Mouse (Mus musculus) gastrocnemius, postnatal 14 days (tissue): ENCODE results near the gene Rgl2. TPM values are rescaled to one million over a fixed set of nuclear protein-coding genes. Genes with fewer than 3 reads are reported as not detected.
"Not testable (repeated sequence)": the region's sequence is repeated elsewhere in the genome, so short reads cannot be mapped to it uniquely, and the experiment has no call there.

Experiments used
- DNase-seq: peaks from one replicate; pipeline ENCODE4 v3.0.0; 2021; ENCODE audit warnings: mixed read lengths
- intact Hi-C: fragments of 180-260 bp; cut with DNase I; formaldehyde crosslinking; loops from one replicate; pipeline ENCODE4 v1.15.1; 2025; ENCODE audit warnings: low total_unique reads
- total RNA-seq, 2 experiments: library from RNA; stranded (reverse); gene quantifications; 2 replicates each; pipeline ENCODE4 v1.2.3; 2021

Gene Rgl2
- total RNA-seq, 2 experiments from 2014 or later, result 24.4 to 24.7 TPM

- no peak for DNase-seq
- intact Hi-C loops, result no loop called here
Measured at GRCm38 (mm10) chr17:33938783-33939182, 9.4 kb downstream of the Rgl2 start.

- DNase-seq, result peak; percentile 85
- intact Hi-C loops, result no loop called here
Measured at GRCm38 (mm10) chr17:33940206-33940805, 11.0 kb downstream of the Rgl2 start, which contains the start of the genes Pfdn6 and Wdr46. Pfdn6 (minus strand) TSS chr17:33940343. Wdr46 (plus strand) TSS chr17:33940660.

GRCm38 (mm10) chr17:33940981-33941380, 11.6 kb downstream of the Rgl2 start:
- intact Hi-C loops, result no loop called here
- no peak for DNase-seq

DNA sequence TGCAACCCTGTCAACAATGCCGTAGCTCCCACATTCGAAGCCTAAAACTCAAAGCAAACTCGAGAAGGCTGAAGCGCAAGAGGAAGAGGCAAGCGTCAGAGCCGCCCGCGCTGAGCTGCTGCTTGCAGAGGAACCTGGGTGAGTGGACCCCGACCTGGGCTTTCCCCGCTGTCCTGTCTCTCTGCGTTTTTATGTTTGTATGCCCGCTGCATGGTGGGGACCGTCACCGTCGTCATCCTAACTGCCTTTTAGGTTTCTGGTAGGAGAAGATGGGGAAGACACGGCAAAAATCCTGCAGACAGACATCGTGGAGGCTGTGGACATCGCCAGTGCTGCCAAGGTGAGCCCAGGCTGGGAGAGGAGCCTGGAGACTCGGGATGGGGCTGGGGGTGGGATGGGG, 12.0 kb downstream of the Rgl2 start:
- intact Hi-C loops, result no loop called here
- no peak for DNase-seq

DNA sequence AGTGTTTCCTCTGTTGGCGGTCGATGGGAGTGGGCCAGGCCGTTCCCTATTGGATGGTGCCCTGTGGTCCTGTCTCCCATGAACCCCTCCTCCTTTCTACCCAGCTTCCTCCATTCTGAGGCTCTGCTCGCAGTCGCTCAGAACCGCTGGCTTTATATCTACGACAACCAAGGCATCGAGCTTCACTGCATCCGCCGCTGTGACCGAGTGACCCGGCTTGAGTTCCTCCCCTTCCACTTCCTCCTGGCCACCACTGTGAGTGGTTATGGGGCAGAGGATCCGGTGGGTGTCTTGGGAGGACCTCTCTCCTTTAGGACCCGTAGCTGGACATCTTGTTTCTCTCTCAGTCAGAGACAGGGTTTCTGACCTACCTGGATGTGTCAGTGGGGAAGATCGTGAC, 14.1 kb downstream of the Rgl2 start:
- intact Hi-C loops, result no loop called here
- no peak for DNase-seq

GRCm38 (mm10) chr17:33947430-33948089, 18.2 kb downstream of the Rgl2 start:
- intact Hi-C loops, result no loop called here
- no peak for DNase-seq

- DNase-seq, result no peak
- intact Hi-C loops, result no loop called here
Measured at GRCm38 (mm10) chr17:33948090-33948904, 19.0 kb downstream of the Rgl2 start.

- no peak for DNase-seq
- intact Hi-C loops, result no loop called here
Measured at GRCm38 (mm10) chr17:33948905-33949537, 19.7 kb downstream of the Rgl2 start.

DNA sequence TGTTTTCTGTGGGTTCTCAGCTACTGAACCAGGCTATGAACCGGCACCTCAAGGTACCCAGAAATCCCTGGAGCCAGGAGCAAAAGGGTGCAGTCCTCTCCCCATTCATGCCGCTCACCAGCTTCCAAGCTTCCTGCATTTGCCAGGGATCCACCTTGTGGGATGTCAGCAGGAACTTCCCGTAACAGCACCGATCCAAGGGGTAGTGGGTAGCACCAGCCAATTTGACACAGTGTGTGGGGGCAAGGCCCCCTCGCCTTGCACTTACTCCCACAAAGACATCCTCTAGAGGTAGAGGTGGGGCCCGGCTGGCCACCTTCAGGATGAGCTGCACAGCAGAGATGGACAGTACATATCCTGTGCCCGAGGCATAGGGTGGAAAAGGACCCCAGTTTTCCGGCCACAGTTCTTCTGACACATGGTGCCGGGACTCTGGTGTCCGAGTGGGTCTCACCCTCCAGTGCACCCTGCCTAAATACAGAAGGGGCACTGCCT, 20.8 kb downstream of the Rgl2 start:
- intact Hi-C loops, result no loop called here
- no peak for DNase-seq

- DNase-seq, result peak; percentile 80
- intact Hi-C loops, result no loop called here
Measured at GRCm38 (mm10) chr17:33951021-33951946, 21.9 kb downstream of the Rgl2 start, which contains the start of gene B3galt4. B3galt4 (minus strand) TSS chr17:33951488.

- intact Hi-C loops, DNase-seq: not testable (repeated sequence)
Measured at GRCm38 (mm10) chr17:33952015-33952414, 22.7 kb downstream of the Rgl2 start.

GRCm38 (mm10) chr17:33952879-33953278, 23.5 kb downstream of the Rgl2 start:
- intact Hi-C loops, result no loop called here
- no peak for DNase-seq

DNA sequence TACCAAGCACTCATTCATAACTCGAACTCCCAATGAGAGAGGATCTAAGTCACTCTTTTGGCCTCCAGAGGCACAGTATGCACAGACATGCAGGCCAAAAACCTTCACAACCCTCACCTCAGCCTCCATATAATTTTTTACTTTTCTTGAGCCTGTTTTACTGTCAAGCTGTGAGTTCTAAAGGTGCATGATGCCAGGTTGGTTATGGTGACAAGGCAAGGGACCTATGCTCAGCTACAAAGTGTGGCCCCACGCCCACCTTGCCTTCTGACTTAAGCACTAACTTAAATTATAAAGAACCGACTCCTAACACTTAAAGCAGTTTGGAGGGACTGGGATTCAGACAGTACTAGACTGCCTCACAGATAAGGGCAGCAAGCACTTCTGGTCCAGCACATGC, 24.0 kb downstream of the Rgl2 start:
- intact Hi-C loops, result no loop called here
- DNase-seq, result no peak

GRCm38 (mm10) chr17:33953961-33954565, 24.7 kb downstream of the Rgl2 start:
- no peak for DNase-seq
- intact Hi-C loops, result no loop called here

DNA sequence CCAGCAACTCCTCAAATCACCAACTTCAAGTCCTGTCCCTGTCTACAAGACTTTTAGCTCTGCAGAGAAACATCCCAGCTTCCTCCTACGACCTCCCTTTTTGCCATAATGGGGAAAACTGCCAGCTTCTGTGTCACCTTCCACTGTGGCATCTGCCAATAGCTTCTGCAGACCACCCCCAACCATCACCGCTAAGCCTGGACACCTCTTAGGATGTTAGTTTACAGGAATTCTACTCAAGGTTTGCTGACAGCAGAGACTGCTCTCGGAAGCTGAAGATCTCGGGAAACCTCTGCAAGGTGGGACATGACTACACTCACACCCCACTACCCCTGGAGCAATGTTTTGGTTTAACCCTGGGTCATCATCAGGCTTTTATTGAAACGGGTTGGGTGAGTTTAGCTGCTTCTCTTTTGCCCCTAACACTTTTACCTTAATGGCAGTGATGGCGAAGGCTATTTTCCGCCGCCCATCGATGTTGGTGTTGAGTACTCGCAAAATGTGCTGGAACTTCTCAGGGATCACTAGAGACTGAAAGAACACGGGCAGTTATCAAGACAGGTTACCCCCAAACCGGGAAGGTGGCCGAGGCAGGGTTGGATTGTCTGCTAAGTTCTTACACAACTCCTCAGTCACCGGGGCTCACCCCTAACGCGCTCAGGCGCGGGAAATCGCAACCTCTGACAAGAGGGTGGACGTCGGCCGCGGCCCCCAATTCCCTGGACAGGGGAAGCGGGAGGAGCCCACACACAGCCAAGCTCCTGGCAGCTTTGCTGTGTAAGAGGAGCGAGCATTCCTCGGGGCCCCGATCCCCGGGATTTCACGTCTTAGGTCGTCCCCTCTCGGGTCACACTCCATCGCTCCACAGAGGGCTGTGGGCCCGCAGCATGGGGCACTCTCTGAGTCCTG, 25.6 kb downstream of the Rgl2 start:
- no peak for DNase-seq
- intact Hi-C loops, result loop anchor here (5.0 kb wide), 1 partner anchor 1312 kb away; no protein-coding TSS in a partner anchor

GRCm38 (mm10) chr17:33955555-33956214, 26.3 kb downstream of the Rgl2 start, which contains the start of the genes Vps52 and Rps18:
Vps52 (plus strand) TSS chr17:33955812.
Rps18 (minus strand) TSS chr17:33956001.
- DNase-seq, result peak; percentile 90
- intact Hi-C loops, result loop anchor here (5.0 kb wide), 1 partner anchor 1312 kb away; no protein-coding TSS in a partner anchor
